Mouse (Mus musculus): ENCODE measurements at regions not wholly inside any gene's neighbourhood (a gene's known extent, or its start where the extent isn't known, plus 50 kb on each side); places are given as distances from the start of the nearest gene placed in this dataset.
"Not testable (repeated sequence)": the region's sequence is repeated elsewhere in the genome, so short reads cannot be mapped to it uniquely, and the experiment has no call there.

DNA sequence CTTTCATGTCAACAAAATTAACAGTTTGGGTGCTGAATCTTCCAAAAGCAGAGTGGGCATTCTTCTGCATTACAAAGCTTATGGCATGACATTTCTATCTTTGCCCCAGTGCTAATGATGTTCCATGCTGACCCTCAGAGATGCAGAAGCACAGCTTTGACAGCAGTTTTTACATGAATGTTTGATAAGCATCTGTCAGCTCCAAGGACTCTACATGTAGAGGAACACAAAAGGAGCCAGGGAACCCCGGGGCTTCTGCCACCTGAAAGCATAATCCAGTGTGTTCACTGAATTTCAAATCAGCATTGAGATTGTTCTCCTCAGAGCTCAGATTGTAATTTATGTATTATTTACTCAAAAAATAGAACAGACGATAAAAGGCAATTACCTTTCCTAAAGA, 920.1 kb upstream of the Foxg1 start:
- no peak overlapping the region for H3K4me2 ChIP-seq (replicated peaks; ENCODE audit: low read depth, low read length, severe bottlenecking)
- H3K27me3 ChIP-seq (ENCODE audit: control insufficient read depth, insufficient read depth, low read length) = no peaks in the 10 kb centered on the region
- H3K4me1 ChIP-seq (ENCODE audit: control insufficient read depth, insufficient read depth, low read length) = no peaks in the 10 kb centered on the region
- no peak for TF ChIP-seq POLR2A (IDR thresholded peaks at IDR 0.05; ENCODE audit: borderline replicate concordance, extremely low read depth, insufficient read depth, insufficient read length)
- no peaks in the 10 kb centered on the region for H3K9me3 ChIP-seq (ENCODE audit: control insufficient read depth, low read length)
- H3K4me3 ChIP-seq (replicated peaks; ENCODE audit: low read length) = no peak overlapping the region
- no peak for ATAC-seq (ENCODE audit: low FRiP score, low read depth)
- DNase-seq (ENCODE audit: low spot score) = no peak
- H3K36me3 ChIP-seq (ENCODE audit: control insufficient read depth, insufficient read depth, low read length) = no peaks in the 10 kb centered on the region
- H3K9ac ChIP-seq (ENCODE audit: low read depth, low read length, severe bottlenecking) = no peak overlapping the region
- WGBS = 71% methylated on average over 2 of the region's 2 CpGs
- no peak overlapping the region for H3K27ac ChIP-seq (replicated peaks; ENCODE audit: low read depth, low read length)

DNA sequence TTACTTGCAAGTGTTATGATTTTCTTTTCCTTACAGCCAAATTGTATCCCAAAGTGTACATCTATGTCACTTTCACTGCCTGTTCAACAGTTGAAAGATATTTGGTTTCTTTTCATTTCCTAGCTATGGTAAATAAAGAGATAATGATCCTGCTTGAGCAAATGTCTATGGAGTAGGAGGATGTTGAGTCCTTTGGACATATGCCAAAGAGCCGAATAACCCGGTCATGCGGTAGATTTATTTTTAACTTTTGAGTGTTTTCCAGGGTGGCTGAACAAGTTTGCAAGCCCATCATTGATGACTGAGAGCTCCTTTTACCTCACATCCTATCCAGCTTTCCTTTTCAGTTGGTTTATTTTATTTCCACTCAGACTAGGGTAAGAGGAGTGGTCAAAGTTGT, 881.7 kb upstream of the Foxg1 start:
- 88% methylated on average over 3 of the region's 3 CpGs for WGBS
- no peaks in the 10 kb centered on the region for H3K9me3 ChIP-seq (ENCODE audit: control insufficient read depth, low read length)
- no peak overlapping the region for H3K27ac ChIP-seq (replicated peaks; ENCODE audit: low read depth, low read length)
- no peaks in the 10 kb centered on the region for H3K36me3 ChIP-seq (ENCODE audit: control insufficient read depth, insufficient read depth, low read length)
- no peak overlapping the region for H3K4me3 ChIP-seq (replicated peaks; ENCODE audit: low read length)
- DNase-seq (ENCODE audit: low spot score) (no peak), ATAC-seq (ENCODE audit: low FRiP score, low read depth) (no peak)
- H3K9ac ChIP-seq (ENCODE audit: low read depth, low read length, severe bottlenecking) = no peak overlapping the region
- H3K4me1 ChIP-seq (ENCODE audit: control insufficient read depth, insufficient read depth, low read length) = no peaks in the 10 kb centered on the region
- TF ChIP-seq POLR2A (IDR thresholded peaks at IDR 0.05; ENCODE audit: borderline replicate concordance, extremely low read depth, insufficient read depth, insufficient read length) = no peak
- H3K27me3 ChIP-seq (ENCODE audit: control insufficient read depth, insufficient read depth, low read length) = no peaks in the 10 kb centered on the region
- H3K4me2 ChIP-seq (replicated peaks; ENCODE audit: low read depth, low read length, severe bottlenecking) = no peak overlapping the region

DNA sequence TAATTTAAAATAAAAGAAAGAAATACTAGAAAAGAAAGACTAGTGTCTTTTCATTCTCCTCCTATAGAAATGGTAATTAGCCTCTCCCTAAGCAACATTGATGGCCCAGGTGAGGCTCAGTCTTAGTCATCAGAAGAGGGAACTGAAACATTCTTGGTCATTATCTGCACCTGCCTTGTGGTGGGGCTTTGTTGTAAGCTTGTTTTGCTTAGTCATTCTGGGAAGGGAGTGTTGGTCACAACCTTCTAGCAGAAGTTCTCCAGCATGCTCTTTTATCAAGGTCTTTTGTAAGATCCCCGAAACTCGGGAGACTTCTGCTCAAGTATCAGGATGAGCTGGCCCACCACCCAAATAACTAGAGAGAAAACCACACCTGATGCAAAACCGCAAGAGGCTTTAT, 870.9 kb upstream of the Foxg1 start:
- WGBS = 83% methylated on average over 3 of the region's 3 CpGs
- Histone ChIP-seq H3K36me3 (ENCODE audit: control insufficient read depth, insufficient read depth, low read length) (no peaks in the 10 kb centered on the region), H3K4me1 (ENCODE audit: control insufficient read depth, insufficient read depth, low read length) (no peaks in the 10 kb centered on the region), H3K4me2 (replicated peaks; ENCODE audit: low read depth, low read length, severe bottlenecking) (no peak overlapping the region), H3K4me3 (replicated peaks; ENCODE audit: low read length) (no peak overlapping the region), H3K27ac (replicated peaks; ENCODE audit: low read depth, low read length) (no peak overlapping the region), H3K27me3 (ENCODE audit: control insufficient read depth, insufficient read depth, low read length) (no peaks in the 10 kb centered on the region), H3K9ac (ENCODE audit: low read depth, low read length, severe bottlenecking) (no peak overlapping the region), H3K9me3 (ENCODE audit: control insufficient read depth, low read length) (no peaks in the 10 kb centered on the region)
- ATAC-seq (ENCODE audit: low FRiP score, low read depth) (no peak), DNase-seq (ENCODE audit: low spot score) (no peak)
- TF ChIP-seq POLR2A (IDR thresholded peaks at IDR 0.05; ENCODE audit: borderline replicate concordance, extremely low read depth, insufficient read depth, insufficient read length) = no peak

DNA sequence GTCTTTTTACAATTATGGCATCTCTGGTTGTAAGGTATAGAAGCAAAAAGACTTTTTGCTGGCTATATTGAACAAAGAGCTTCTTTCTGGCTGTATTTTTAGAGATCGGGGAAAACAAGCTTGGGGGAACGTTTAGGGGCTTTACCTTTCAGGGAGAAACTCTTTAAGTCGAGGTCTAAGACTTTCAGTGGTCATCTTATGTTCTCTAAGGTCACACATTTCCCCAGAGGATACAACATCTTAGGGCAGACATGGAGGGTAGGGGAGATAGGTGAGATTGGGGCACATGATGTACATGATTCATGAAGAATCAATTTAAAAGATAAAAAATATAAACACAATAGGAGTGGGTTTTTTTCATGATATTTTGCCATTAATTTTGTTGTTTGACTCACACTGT, 870.2 kb upstream of the Foxg1 start:
- no peak for DNase-seq (ENCODE audit: low spot score)
- H3K9ac ChIP-seq (ENCODE audit: low read depth, low read length, severe bottlenecking) = no peak overlapping the region
- no peak overlapping the region for H3K4me3 ChIP-seq (replicated peaks; ENCODE audit: low read length)
- no peaks in the 10 kb centered on the region for H3K36me3 ChIP-seq (ENCODE audit: control insufficient read depth, insufficient read depth, low read length)
- no peaks in the 10 kb centered on the region for H3K9me3 ChIP-seq (ENCODE audit: control insufficient read depth, low read length)
- TF ChIP-seq POLR2A (IDR thresholded peaks at IDR 0.05; ENCODE audit: borderline replicate concordance, extremely low read depth, insufficient read depth, insufficient read length) = no peak
- H3K4me1 ChIP-seq (ENCODE audit: control insufficient read depth, insufficient read depth, low read length) = no peaks in the 10 kb centered on the region
- H3K27ac ChIP-seq (replicated peaks; ENCODE audit: low read depth, low read length) = no peak overlapping the region
- no peak overlapping the region for H3K4me2 ChIP-seq (replicated peaks; ENCODE audit: low read depth, low read length, severe bottlenecking)
- no peak for ATAC-seq (ENCODE audit: low FRiP score, low read depth)
- H3K27me3 ChIP-seq (ENCODE audit: control insufficient read depth, insufficient read depth, low read length) = no peaks in the 10 kb centered on the region
- WGBS = 79% methylated on average over 3 of the region's 3 CpGs

DNA sequence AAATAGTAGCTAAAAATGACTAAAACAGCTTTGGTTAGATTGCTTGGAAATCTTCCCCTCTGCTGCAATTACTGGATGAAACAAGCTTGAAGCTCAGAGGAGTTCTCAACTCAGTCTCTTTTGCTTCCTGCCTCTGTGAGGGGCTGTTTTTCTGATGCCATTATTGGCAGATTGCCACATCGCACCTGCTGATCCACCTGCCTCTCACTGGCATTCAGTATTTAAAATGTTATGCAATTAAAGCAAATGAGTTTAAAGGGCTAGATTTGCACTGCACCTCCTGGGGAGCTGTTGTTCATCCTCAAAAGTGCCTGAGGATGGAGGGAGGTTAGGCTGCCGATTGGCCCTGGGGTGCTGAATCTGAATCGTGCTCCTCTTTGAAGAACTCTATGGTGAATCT, 860.5 kb upstream of the Foxg1 start:
- DNase-seq (ENCODE audit: low spot score) = no peak
- H3K27ac ChIP-seq (replicated peaks; ENCODE audit: low read depth, low read length) = no peak overlapping the region
- TF ChIP-seq POLR2A (IDR thresholded peaks at IDR 0.05; ENCODE audit: borderline replicate concordance, extremely low read depth, insufficient read depth, insufficient read length) = no peak
- no peak overlapping the region for H3K4me2 ChIP-seq (replicated peaks; ENCODE audit: low read depth, low read length, severe bottlenecking)
- no peaks in the 10 kb centered on the region for H3K4me1 ChIP-seq (ENCODE audit: control insufficient read depth, insufficient read depth, low read length)
- ATAC-seq (ENCODE audit: low FRiP score, low read depth) = no peak
- H3K9me3 ChIP-seq (ENCODE audit: control insufficient read depth, low read length) = no peaks in the 10 kb centered on the region
- no peaks in the 10 kb centered on the region for H3K27me3 ChIP-seq (ENCODE audit: control insufficient read depth, insufficient read depth, low read length)
- H3K9ac ChIP-seq (ENCODE audit: low read depth, low read length, severe bottlenecking) = no peak overlapping the region
- H3K4me3 ChIP-seq (replicated peaks; ENCODE audit: low read length) = no peak overlapping the region
- no peaks in the 10 kb centered on the region for H3K36me3 ChIP-seq (ENCODE audit: control insufficient read depth, insufficient read depth, low read length)
- 83% methylated on average over 3 of the region's 3 CpGs for WGBS

DNA sequence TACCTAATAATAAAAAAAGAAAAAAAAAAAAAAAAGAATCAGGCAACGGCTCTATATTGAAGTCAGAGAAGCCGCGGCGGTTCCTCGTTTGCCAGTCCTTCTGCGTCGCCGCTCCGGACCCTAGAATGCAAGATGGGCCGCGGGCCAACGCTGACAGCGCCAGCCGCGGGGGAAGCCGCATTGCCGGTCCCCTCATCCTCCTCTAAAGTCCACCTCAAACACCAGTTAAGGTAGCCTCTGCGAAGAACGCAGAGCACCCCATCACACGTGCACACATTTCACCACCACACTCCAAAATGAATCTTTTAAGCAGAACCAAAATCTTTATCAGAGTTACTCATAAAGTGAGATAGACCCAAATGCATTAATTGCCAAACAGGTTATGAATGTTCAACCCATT, 822.8 kb upstream of the Foxg1 start:
- DNase-seq (ENCODE audit: low spot score); H3K9me3 ChIP-seq (ENCODE audit: control insufficient read depth, low read length); H3K4me1 ChIP-seq (ENCODE audit: control insufficient read depth, insufficient read depth, low read length); H3K27ac ChIP-seq (replicated peaks; ENCODE audit: low read depth, low read length); H3K4me3 ChIP-seq (replicated peaks; ENCODE audit: low read length); H3K27me3 ChIP-seq (ENCODE audit: control insufficient read depth, insufficient read depth, low read length); H3K4me2 ChIP-seq (replicated peaks; ENCODE audit: low read depth, low read length, severe bottlenecking); H3K36me3 ChIP-seq (ENCODE audit: control insufficient read depth, insufficient read depth, low read length); ATAC-seq (ENCODE audit: low FRiP score, low read depth); H3K9ac ChIP-seq (ENCODE audit: low read depth, low read length, severe bottlenecking): not testable (repeated sequence)
- WGBS = 79% methylated on average over 20 of the region's 20 CpGs
